Mouse (Mus musculus) myocyte (in vitro differentiated cells): Measurements from ENCODE around the gene Herpud1.

Experiments used
- CEBPB ChIP-seq: IDR thresholded peaks from 2 replicates; pipeline ENCODE4 v1.6.1; 2011; ENCODE audit warnings: mild to moderate bottlenecking, moderate library complexity; ENCODE audit not compliant: poor library complexity, insufficient read depth, severe bottlenecking
- E2F4 ChIP-seq: IDR thresholded peaks from one replicate; pipeline ENCODE4 v1.6.1; 2011; ENCODE audit warnings: mild to moderate bottlenecking, control low read depth, moderate library complexity; ENCODE audit not compliant: insufficient read depth
- MAX ChIP-seq: IDR thresholded peaks from one replicate; pipeline ENCODE4 v1.6.1; 2011; ENCODE audit warnings: low read depth, mild to moderate bottlenecking, control low read depth
- MYOD1 ChIP-seq, 3 experiments: IDR thresholded peaks; one replicate each; pipeline ENCODE4 v1.6.1; 2011; ENCODE audit warnings: control low read depth in 2 of 3, low read depth in 2 of 3, mild to moderate bottlenecking in 2 of 3, moderate library complexity in 1 of 3; ENCODE audit not compliant: insufficient read length in 2 of 3, control insufficient read depth in 1 of 3
- MYOG ChIP-seq, 3 experiments: IDR thresholded peaks; one replicate each; pipeline ENCODE4 v1.6.1; 2011; ENCODE audit warnings: control low read depth in 2 of 3, low read depth in 2 of 3, mild to moderate bottlenecking in 2 of 3; ENCODE audit not compliant: insufficient read length in 2 of 3, control insufficient read depth in 1 of 3, insufficient read depth in 1 of 3
- POLR2A ChIP-seq: IDR thresholded peaks from one replicate; pipeline ENCODE4 v1.6.1; 2011; ENCODE audit warnings: low read depth, mild to moderate bottlenecking, control low read depth, moderate library complexity; ENCODE audit not compliant: insufficient read length
- POLR2AphosphoS2 ChIP-seq: IDR thresholded peaks from one replicate; pipeline ENCODE4 v1.6.1; 2011; ENCODE audit warnings: low read depth, control low read depth; ENCODE audit not compliant: insufficient read length
- REST ChIP-seq: IDR thresholded peaks from one replicate; pipeline ENCODE4 v1.6.1; 2011; ENCODE audit warnings: mild to moderate bottlenecking, control low read depth, moderate library complexity; ENCODE audit not compliant: insufficient read depth, insufficient read length
- SRF ChIP-seq: IDR thresholded peaks from one replicate; pipeline ENCODE4 v1.6.1; 2011; ENCODE audit warnings: low read depth; ENCODE audit not compliant: control insufficient read depth, insufficient read length
- TCF12 ChIP-seq: IDR thresholded peaks from one replicate; pipeline ENCODE4 v1.6.1; 2011; ENCODE audit warnings: mild to moderate bottlenecking, control low read depth; ENCODE audit not compliant: poor library complexity, insufficient read depth, severe bottlenecking
- TCF3 ChIP-seq: IDR thresholded peaks from one replicate; pipeline ENCODE4 v1.6.1; 2011; ENCODE audit warnings: low read depth, control low read depth; ENCODE audit not compliant: insufficient read length
- USF1 ChIP-seq: IDR thresholded peaks from one replicate; pipeline ENCODE4 v1.6.1; 2011; ENCODE audit warnings: low read depth, mild to moderate bottlenecking, control low read depth, moderate library complexity

GRCm38 (mm10) chr8:94386214-94387026 is at the start of gene Herpud1:
- TF ChIP-seq POLR2A (peak; percentile 96), MAX (no peak), USF1 (no peak), POLR2AphosphoS2 (peak; percentile 96), TCF12 (no peak), REST (no peak), E2F4 (no peak), CEBPB (peak; percentile 93), MYOD1 (IDR thresholded peaks at IDR 0.05; ENCODE audit: control insufficient read depth in 1 of 3, insufficient read length in 2 of 3, low read depth in 2 of 3) (peak in 1 of 3 experiments; percentile 37), TCF3 (no peak), SRF (peak; percentile 77), MYOG (IDR thresholded peaks at IDR 0.05; ENCODE audit: control insufficient read depth in 1 of 3, insufficient read depth in 1 of 3, insufficient read length in 2 of 3, low read depth in 2 of 3) (peak in 1 of 3 experiments; percentile 18)
